Mouse (Mus musculus): ENCODE measurements at regions not wholly inside any gene's neighbourhood (a gene's known extent, or its start where the extent isn't known, plus 50 kb on each side); places are given as distances from the start of the nearest gene placed in this dataset.

GRCm38 (mm10) chr9:116434414-116434813 is 259.3 kb upstream of the Tgfbr2 start:
- no peak for TF ChIP-seq CTCF (IDR thresholded peaks at IDR 0.05; ENCODE audit: low read depth)
- TF ChIP-seq EP300 (optimal IDR thresholded peaks at IDR 0.05) = no peak
